Mouse (Mus musculus) CH12.LX (cell line): ENCODE measurements around the gene Bnc2.

Experiments
- BHLHE40 ChIP-seq: IDR thresholded peaks from 2 replicates; pipeline ENCODE4 v1.6.1; 2011; ENCODE audit warnings: mild to moderate bottlenecking, low read depth, low read length, improper control_type of control experiment
- CHD2 ChIP-seq: IDR thresholded peaks from 2 replicates; pipeline ENCODE4 v1.6.1; 2011; ENCODE audit warnings: low read length, improper control_type of control experiment
- CTCF ChIP-seq, 2 experiments: IDR thresholded peaks in 1 of 2; conservative IDR thresholded peaks in 1 of 2; 2 replicates each; pipeline ENCODE4 v1.5.1; 2011 to 2012; ENCODE audit warnings: low read depth in 2 of 2, low read length in 2 of 2, improper control_type of control experiment in 1 of 2, inconsistent platforms in 1 of 2, mild to moderate bottlenecking in 1 of 2, moderate library complexity in 1 of 2
- E2F4 ChIP-seq: IDR thresholded peaks from 2 replicates; pipeline ENCODE4 v1.6.1; 2011; ENCODE audit warnings: low read depth, low read length, improper control_type of control experiment; ENCODE audit not compliant: insufficient replicate concordance
- HCFC1 ChIP-seq: IDR thresholded peaks from 2 replicates; pipeline ENCODE4 v1.6.1; 2012; ENCODE audit warnings: low read depth, mild to moderate bottlenecking, inconsistent platforms, low read length, improper control_type of control experiment
- NELFE ChIP-seq: IDR thresholded peaks from 2 replicates; pipeline ENCODE4 v1.6.1; 2011; ENCODE audit warnings: low read depth, low read length, improper control_type of control experiment
- NRF1 ChIP-seq: IDR thresholded peaks from 2 replicates; pipeline ENCODE4 v1.6.1; 2014; ENCODE audit warnings: low read depth, mild to moderate bottlenecking, inconsistent platforms, low read length, improper control_type of control experiment, moderate library complexity
- POLR2A ChIP-seq: IDR thresholded peaks from 2 replicates; pipeline ENCODE4 v1.6.1; 2011; ENCODE audit warnings: low read depth, mild to moderate bottlenecking, improper control_type of control experiment, low read length
- POLR2AphosphoS2 ChIP-seq: IDR thresholded peaks from 2 replicates; pipeline ENCODE4 v1.6.1; 2011; ENCODE audit warnings: low read depth, low read length, improper control_type of control experiment
- ZNF384 ChIP-seq: IDR thresholded peaks from 2 replicates; pipeline ENCODE4 v1.6.1; 2012; ENCODE audit warnings: low read depth, low read length, improper control_type of control experiment, inconsistent platforms

GRCm38 (mm10) chr4:84632832-84633789 is 42.0 kb downstream of the Bnc2 start:
- no peak for TF ChIP-seq NRF1
- TF ChIP-seq POLR2AphosphoS2 = no peak
- TF ChIP-seq BHLHE40 = no peak
- no peak for TF ChIP-seq POLR2A
- no peak for TF ChIP-seq CHD2
- no peak for TF ChIP-seq E2F4
- TF ChIP-seq HCFC1 = no peak
- TF ChIP-seq CTCF (conservative IDR thresholded peaks at IDR 0.05 in 1 of 2, IDR thresholded peaks at IDR 0.05 in 1 of 2; ENCODE audit: low read depth in 2 of 2, low read length in 2 of 2) = no peak
- TF ChIP-seq NELFE = no peak
- TF ChIP-seq ZNF384 = no peak
